Mouse (Mus musculus) neural tube, embryonic 15.5 days (tissue): ENCODE data around the gene Irgc1. TPM values are rescaled to one million over a fixed set of nuclear protein-coding genes. Genes with fewer than 3 reads are reported as not detected.

Experiments
- ATAC-seq: fragments of 200-750 bp; cut with Nextera tagmentation; 2 replicates; pipeline ENCODE4 v1.8.0; 2017; ENCODE audit warnings: mild to moderate bottlenecking, moderate TSS enrichment, moderate library complexity; ENCODE audit not compliant: low FRiP score
- H3K27ac ChIP-seq: fragments of 300-500 bp; sonication (generic); replicated peaks from 2 replicates; pipeline ENCODE4 v1.5.1; 2015; ENCODE audit warnings: mild to moderate bottlenecking, inconsistent platforms
- H3K27me3 ChIP-seq: fragments of 300-500 bp; sonication (generic); replicated peaks from 2 replicates; pipeline ENCODE4 v1.6.1; 2015; ENCODE audit warnings: inconsistent platforms
- H3K36me3 ChIP-seq: fragments of 300-500 bp; sonication (generic); 2 replicates; pipeline ENCODE4 v1.6.1; 2015; ENCODE audit warnings: inconsistent platforms
- H3K4me1 ChIP-seq: fragments of 300-500 bp; sonication (generic); 2 replicates; pipeline ENCODE4 v1.6.1; 2015; ENCODE audit warnings: inconsistent platforms
- H3K4me2 ChIP-seq: fragments of 300-500 bp; sonication (generic); 2 replicates; pipeline ENCODE4 v1.6.1; 2015; ENCODE audit warnings: inconsistent platforms, mild to moderate bottlenecking, moderate library complexity
- H3K4me3 ChIP-seq: fragments of 300-500 bp; sonication (generic); replicated peaks from 2 replicates; pipeline ENCODE4 v1.5.1; 2015; ENCODE audit warnings: mild to moderate bottlenecking, inconsistent platforms
- H3K9ac ChIP-seq: fragments of 300-500 bp; sonication (generic); replicated peaks from 2 replicates; pipeline ENCODE4 v1.6.1; 2015; ENCODE audit warnings: mild to moderate bottlenecking, inconsistent platforms
- H3K9me3 ChIP-seq: fragments of 300-500 bp; sonication (generic); replicated peaks from 2 replicates; pipeline ENCODE4 v1.6.1; 2016; ENCODE audit warnings: inconsistent platforms
- WGBS: fragments of 180-500 bp; shearing (Covaris S2); methylation state at CpG from one replicate; pipeline ENCODE4 v1.1.7; 2015; ENCODE audit warnings: mixed read lengths; 5-methylcytosine and 5-hydroxymethylcytosine counted together
- polyA plus RNA-seq: library from polyadenylated mRNA; unstranded; fragments of >200 nt; fragmentation: Nextera tagmentation; extraction: Ambion mirVana; gene quantifications from 2 replicates; pipeline ENCODE4 v1.2.1, GENCODE M21; 2015

The Irgc1 gene
- polyA plus RNA-seq, 1 experiment from 2014 or later: not detected

- H3K9me3 ChIP-seq: no peaks in the 10 kb centered on the region
- no peak overlapping the region for H3K4me2 ChIP-seq
- H3K36me3 ChIP-seq: no peaks in the 10 kb centered on the region
- no peak for ATAC-seq
- no peak overlapping the region for H3K9ac ChIP-seq
- H3K4me3 ChIP-seq: no peak overlapping the region
- H3K27me3 ChIP-seq: no peaks in the 10 kb centered on the region
- no peaks in the 10 kb centered on the region for H3K4me1 ChIP-seq
- 60% methylated on average over 14 of the region's 14 CpGs for WGBS
- H3K27ac ChIP-seq: no peak overlapping the region
Measured at GRCm38 (mm10) chr7:24448782-24449517, 3.1 kb downstream of the Irgc1 start.

GRCm38 (mm10) chr7:24446697-24447340, 5.3 kb downstream of the Irgc1 start:
- no peak for ATAC-seq
- Histone ChIP-seq H3K9me3 (no peaks in the 10 kb centered on the region), H3K4me1 (no peaks in the 10 kb centered on the region), H3K4me3 (no peak overlapping the region), H3K27ac (no peak overlapping the region), H3K27me3 (no peaks in the 10 kb centered on the region), H3K9ac (no peak overlapping the region), H3K36me3 (no peaks in the 10 kb centered on the region), H3K4me2 (no peak overlapping the region)
- 74% methylated on average over 7 of the region's 7 CpGs for WGBS

GRCm38 (mm10) chr7:24445266-24445926, 6.7 kb downstream of the Irgc1 start:
- H3K27ac ChIP-seq: no peak overlapping the region
- H3K9ac ChIP-seq: no peak overlapping the region
- H3K4me2 ChIP-seq: no peak overlapping the region
- H3K4me1 ChIP-seq: no peaks in the 10 kb centered on the region
- no peaks in the 10 kb centered on the region for H3K9me3 ChIP-seq
- WGBS: 91% methylated on average over 9 of the region's 9 CpGs
- ATAC-seq: no peak
- no peaks in the 10 kb centered on the region for H3K36me3 ChIP-seq
- H3K4me3 ChIP-seq: no peak overlapping the region
- no peaks in the 10 kb centered on the region for H3K27me3 ChIP-seq

GRCm38 (mm10) chr7:24442313-24442712, 9.8 kb downstream of the Irgc1 start:
- Histone ChIP-seq H3K9ac (no peak overlapping the region), H3K27me3 (no peaks in the 10 kb centered on the region), H3K36me3 (no peaks in the 10 kb centered on the region), H3K9me3 (no peaks in the 10 kb centered on the region), H3K4me1 (no peaks in the 10 kb centered on the region), H3K4me3 (no peak overlapping the region), H3K27ac (no peak overlapping the region), H3K4me2 (no peak overlapping the region)
- 79% methylated on average over 8 of the region's 8 CpGs for WGBS
- ATAC-seq: no peak

- Histone ChIP-seq H3K27ac (no peak overlapping the region), H3K9me3 (no peaks in the 10 kb centered on the region), H3K36me3 (no peaks in the 10 kb centered on the region), H3K4me2 (no peak overlapping the region), H3K4me1 (no peaks in the 10 kb centered on the region), H3K27me3 (no peaks in the 10 kb centered on the region), H3K9ac (no peak overlapping the region), H3K4me3 (no peak overlapping the region)
- no peak for ATAC-seq
- 15% methylated on average over 1 of the region's 1 CpGs for WGBS
Measured at GRCm38 (mm10) chr7:24441785-24442184, 10.3 kb downstream of the Irgc1 start.

- no peaks in the 10 kb centered on the region for H3K36me3 ChIP-seq
- ATAC-seq: no peak
- H3K4me2 ChIP-seq: no peak overlapping the region
- no peak overlapping the region for H3K4me3 ChIP-seq
- no peaks in the 10 kb centered on the region for H3K27me3 ChIP-seq
- no peak overlapping the region for H3K9ac ChIP-seq
- H3K27ac ChIP-seq: no peak overlapping the region
- WGBS: 83% methylated on average over 6 of the region's 7 CpGs
- H3K9me3 ChIP-seq: no peaks in the 10 kb centered on the region
- no peaks in the 10 kb centered on the region for H3K4me1 ChIP-seq
Measured at GRCm38 (mm10) chr7:24439891-24440290, 12.2 kb downstream of the Irgc1 start.

GRCm38 (mm10) chr7:24439191-24439590, 12.9 kb downstream of the Irgc1 start:
- H3K27me3 ChIP-seq: no peaks in the 10 kb centered on the region
- no peak for ATAC-seq
- no peak overlapping the region for H3K27ac ChIP-seq
- no peak overlapping the region for H3K9ac ChIP-seq
- WGBS: 84% methylated on average over 6 of the region's 6 CpGs
- H3K4me2 ChIP-seq: no peak overlapping the region
- no peak overlapping the region for H3K4me3 ChIP-seq
- no peaks in the 10 kb centered on the region for H3K9me3 ChIP-seq
- no peaks in the 10 kb centered on the region for H3K36me3 ChIP-seq
- no peaks in the 10 kb centered on the region for H3K4me1 ChIP-seq

GRCm38 (mm10) chr7:24437981-24438380, 14.1 kb downstream of the Irgc1 start:
- Histone ChIP-seq H3K27ac (no peak overlapping the region), H3K36me3 (no peaks in the 10 kb centered on the region), H3K4me3 (no peak overlapping the region), H3K9me3 (no peaks in the 10 kb centered on the region), H3K27me3 (no peaks in the 10 kb centered on the region), H3K4me2 (no peak overlapping the region), H3K9ac (no peak overlapping the region), H3K4me1 (no peaks in the 10 kb centered on the region)
- 80% methylated on average over 10 of the region's 10 CpGs for WGBS
- ATAC-seq: no peak

- H3K4me1 ChIP-seq: no peaks in the 10 kb centered on the region
- 84% methylated on average over 5 of the region's 5 CpGs for WGBS
- H3K4me2 ChIP-seq: no peak overlapping the region
- no peak for ATAC-seq
- H3K27me3 ChIP-seq: no peaks in the 10 kb centered on the region
- no peaks in the 10 kb centered on the region; the same call in 1 of the 2 replicates for H3K9me3 ChIP-seq
- no peak overlapping the region for H3K9ac ChIP-seq
- no peak overlapping the region for H3K4me3 ChIP-seq
- no peaks in the 10 kb centered on the region for H3K36me3 ChIP-seq
- H3K27ac ChIP-seq: no peak overlapping the region
Measured at GRCm38 (mm10) chr7:24435305-24435704, 16.8 kb downstream of the Irgc1 start.

- Histone ChIP-seq H3K4me2 (no peak overlapping the region), H3K36me3 (no peaks in the 10 kb centered on the region), H3K9ac (no peak overlapping the region), H3K9me3 (no peaks in the 10 kb centered on the region; the same call in 1 of the 2 replicates), H3K4me3 (no peak overlapping the region), H3K27me3 (no peaks in the 10 kb centered on the region), H3K4me1 (peaks cover 5% of the 10 kb centered on the region; the same call in 1 of the 2 replicates), H3K27ac (no peak overlapping the region)
- WGBS: 69% methylated on average over 11 of the region's 11 CpGs
- ATAC-seq: no peak
Measured at GRCm38 (mm10) chr7:24431713-24432112, 20.4 kb downstream of the Irgc1 start.

- H3K4me1 ChIP-seq: peaks cover 5% of the 10 kb centered on the region; the same call in 1 of the 2 replicates
- ATAC-seq: no peak
- H3K9me3 ChIP-seq: no peaks in the 10 kb centered on the region; the same call in 1 of the 2 replicates
- 95% methylated on average over 15 of the region's 15 CpGs for WGBS
- H3K36me3 ChIP-seq: no peaks in the 10 kb centered on the region
- no peak overlapping the region for H3K9ac ChIP-seq
- H3K27me3 ChIP-seq: no peaks in the 10 kb centered on the region
- no peak overlapping the region for H3K27ac ChIP-seq
- no peak overlapping the region for H3K4me3 ChIP-seq
- no peak overlapping the region for H3K4me2 ChIP-seq
Measured at GRCm38 (mm10) chr7:24430551-24431345, 21.3 kb downstream of the Irgc1 start.
